Mouse (Mus musculus): Measurements from ENCODE around the gene Hsd3b1.
"Not testable (repeated sequence)": the region's sequence is repeated elsewhere in the genome, so short reads cannot be mapped to it uniquely, and the experiment has no call there.

The Hsd3b1 gene

GRCm38 (mm10) chr3:98859576-98859975, at the start of gene Hsd3b1:
Gene Hsd3b1, minus strand, starts transcription at chr3:98859794.
- no peak for DNase-seq

- DNase-seq = no peak
Observed at GRCm38 (mm10) chr3:98897606-98898005, 38.0 kb upstream of the Hsd3b1 start.

GRCm38 (mm10) chr3:98895071-98895601, 35.5 kb upstream of the Hsd3b1 start:
- no peak for DNase-seq

GRCm38 (mm10) chr3:98893057-98893772, 33.6 kb upstream of the Hsd3b1 start, which contains the start of gene Hao2:
Gene Hao2, minus strand, starts transcription at chr3:98893239.
- no peak for DNase-seq

- DNase-seq = no peak
Observed at GRCm38 (mm10) chr3:98890430-98890829, 30.8 kb upstream of the Hsd3b1 start.

GRCm38 (mm10) chr3:98888206-98888605, 28.6 kb upstream of the Hsd3b1 start:
- no peak for DNase-seq

GRCm38 (mm10) chr3:98880831-98881230, 21.2 kb upstream of the Hsd3b1 start:
- DNase-seq = no peak

- DNase-seq = no peak
Observed at GRCm38 (mm10) chr3:98880216-98880615, 20.6 kb upstream of the Hsd3b1 start.

- no peak for DNase-seq
Observed at GRCm38 (mm10) chr3:98868219-98868618, 8.6 kb upstream of the Hsd3b1 start.

GRCm38 (mm10) chr3:98862800-98863199, 3.2 kb upstream of the Hsd3b1 start:
- no peak for DNase-seq

- DNase-seq = no peak
Observed at GRCm38 (mm10) chr3:98858051-98858450, 1.5 kb downstream of the Hsd3b1 start.

- no peak for DNase-seq
Observed at GRCm38 (mm10) chr3:98856892-98857291, 2.7 kb downstream of the Hsd3b1 start.

GRCm38 (mm10) chr3:98855160-98855559, 4.4 kb downstream of the Hsd3b1 start:
- DNase-seq = no peak

- DNase-seq = no peak
Observed at GRCm38 (mm10) chr3:98853685-98854084, 5.9 kb downstream of the Hsd3b1 start.

- no peak for DNase-seq
Observed at GRCm38 (mm10) chr3:98853051-98853450, 6.5 kb downstream of the Hsd3b1 start.

- no peak for DNase-seq
Observed at GRCm38 (mm10) chr3:98852631-98853030, 7.0 kb downstream of the Hsd3b1 start.

GRCm38 (mm10) chr3:98851853-98852252, 7.7 kb downstream of the Hsd3b1 start:
- DNase-seq = no peak

GRCm38 (mm10) chr3:98850262-98850661, 9.3 kb downstream of the Hsd3b1 start:
- no peak for DNase-seq

GRCm38 (mm10) chr3:98848898-98849297, 10.7 kb downstream of the Hsd3b1 start:
- no peak for DNase-seq

GRCm38 (mm10) chr3:98814101-98814670, 45.4 kb downstream of the Hsd3b1 start, which contains the start of gene Hsd3b6:
Gene Hsd3b6, minus strand, starts transcription at chr3:98814443.
- DNase-seq = no peak

- not testable (repeated sequence) for DNase-seq
Observed at GRCm38 (mm10) chr3:98812653-98813052, 46.9 kb downstream of the Hsd3b1 start.

GRCm38 (mm10) chr3:98805032-98805431, 54.6 kb downstream of the Hsd3b1 start:
- DNase-seq = not testable (repeated sequence)

All from right cerebral cortex, postnatal 14 days (tissue).